Mouse (Mus musculus) erythroblast, embryonic 14.5 days (primary cell): ENCODE results near the gene Spocd1.

ENCODE experiments used
- GATA1 ChIP-seq: IDR thresholded peaks from 2 replicates; pipeline ENCODE4 v1.6.1; 2012; ENCODE audit warnings: low read length, inconsistent platforms, mixed read lengths
- TAL1 ChIP-seq: IDR thresholded peaks from 3 replicates; pipeline ENCODE4 v1.6.1; 2012; ENCODE audit warnings: low read length, inconsistent platforms, mixed read lengths

- no peak for TF ChIP-seq TAL1
- no peak for TF ChIP-seq GATA1
Measured at GRCm38 (mm10) chr4:129998124-129998523, 69.1 kb downstream of the Spocd1 start.
